Mouse (Mus musculus): ENCODE results near the gene Coro2b. TPM values are rescaled to one million over a fixed set of nuclear protein-coding genes. Genes with fewer than 3 reads are reported as not detected.

Coro2b gene
- polyA plus RNA-seq, 1 experiment = not detected

- no peak overlapping the region for H3K27ac ChIP-seq (ENCODE audit: insufficient read depth, low read depth, low read length)
- TF ChIP-seq CTCF (IDR thresholded peaks at IDR 0.05; ENCODE audit: insufficient read depth, low read depth, low read length) (no peak), POLR2A (IDR thresholded peaks at IDR 0.05; ENCODE audit: insufficient read depth, low read depth, low read length) (no peak)
- 97% methylated on average over 6 of the region's 6 CpGs for WGBS
- peaks cover 23% of the 10 kb centered on the region for H3K4me1 ChIP-seq (ENCODE audit: control insufficient read depth, insufficient read depth, low read length)
- no peak overlapping the region for H3K4me3 ChIP-seq (ENCODE audit: insufficient read depth, low read depth, low read length)
Observed at GRCm38 (mm10) chr9:62421911-62422310, 114.9 kb downstream of the Coro2b start.

- Histone ChIP-seq H3K4me1 (ENCODE audit: control insufficient read depth, insufficient read depth, low read length) (peaks cover 23% of the 10 kb centered on the region), H3K27ac (ENCODE audit: insufficient read depth, low read depth, low read length) (peak overlapping the region; percentile 49; the same call in 1 of the 2 replicates), H3K4me3 (ENCODE audit: insufficient read depth, low read depth, low read length) (peak overlapping the region; percentile 30)
- 0 out of 2 replicates have a peak, but pooled peaks have one; percentile 34 for TF ChIP-seq POLR2A (IDR thresholded peaks at IDR 0.05; ENCODE audit: insufficient read depth, low read depth, low read length)
- TF ChIP-seq CTCF (IDR thresholded peaks at IDR 0.05; ENCODE audit: insufficient read depth, low read depth, low read length) = no peak
- 19% methylated on average over 13 of the region's 13 CpGs for WGBS
Observed at GRCm38 (mm10) chr9:62421027-62421426, 115.8 kb downstream of the Coro2b start.

- Histone ChIP-seq H3K4me1 (ENCODE audit: control insufficient read depth, insufficient read depth, low read length) (peaks cover 25% of the 10 kb centered on the region), H3K27ac (ENCODE audit: insufficient read depth, low read depth, low read length) (peak overlapping the region; percentile 30; the same call in 1 of the 2 replicates), H3K4me3 (ENCODE audit: insufficient read depth, low read depth, low read length) (no peak overlapping the region)
- 53% methylated on average over 10 of the region's 10 CpGs for WGBS
- TF ChIP-seq POLR2A (IDR thresholded peaks at IDR 0.05; ENCODE audit: insufficient read depth, low read depth, low read length) (no peak), CTCF (IDR thresholded peaks at IDR 0.05; ENCODE audit: insufficient read depth, low read depth, low read length) (no peak)
Observed at GRCm38 (mm10) chr9:62420261-62420917, 116.5 kb downstream of the Coro2b start.

GRCm38 (mm10) chr9:62418742-62419141, 118.1 kb downstream of the Coro2b start:
- no peak for TF ChIP-seq POLR2A (IDR thresholded peaks at IDR 0.05; ENCODE audit: insufficient read depth, low read depth, low read length)
- peak; percentile 64; the same call in 1 of the 2 replicates for TF ChIP-seq CTCF (IDR thresholded peaks at IDR 0.05; ENCODE audit: insufficient read depth, low read depth, low read length)
- WGBS = 71% methylated on average over 5 of the region's 5 CpGs
- Histone ChIP-seq H3K4me3 (ENCODE audit: insufficient read depth, low read depth, low read length) (no peak overlapping the region), H3K4me1 (ENCODE audit: control insufficient read depth, insufficient read depth, low read length) (peaks cover 32% of the 10 kb centered on the region), H3K27ac (ENCODE audit: insufficient read depth, low read depth, low read length) (no peak overlapping the region)

GRCm38 (mm10) chr9:62407357-62408146, 129.3 kb downstream of the Coro2b start:
- no peak overlapping the region for H3K4me3 ChIP-seq (ENCODE audit: insufficient read depth, low read depth, low read length)
- WGBS = 84% methylated on average over 5 of the region's 5 CpGs
- no peaks in the 10 kb centered on the region for H3K4me1 ChIP-seq (ENCODE audit: control insufficient read depth, insufficient read depth, low read length)
- TF ChIP-seq POLR2A (IDR thresholded peaks at IDR 0.05; ENCODE audit: insufficient read depth, low read depth, low read length) (no peak), CTCF (IDR thresholded peaks at IDR 0.05; ENCODE audit: insufficient read depth, low read depth, low read length) (no peak)
- H3K27ac ChIP-seq (ENCODE audit: insufficient read depth, low read depth, low read length) = no peak overlapping the region

- Histone ChIP-seq H3K4me1 (ENCODE audit: control insufficient read depth, insufficient read depth, low read length) (no peaks in the 10 kb centered on the region), H3K4me3 (ENCODE audit: insufficient read depth, low read depth, low read length) (no peak overlapping the region), H3K27ac (ENCODE audit: insufficient read depth, low read depth, low read length) (no peak overlapping the region)
- TF ChIP-seq POLR2A (IDR thresholded peaks at IDR 0.05; ENCODE audit: insufficient read depth, low read depth, low read length) (no peak), CTCF (IDR thresholded peaks at IDR 0.05; ENCODE audit: insufficient read depth, low read depth, low read length) (no peak)
- WGBS = 93% methylated on average over 7 of the region's 7 CpGs
Observed at GRCm38 (mm10) chr9:62406423-62407013, 130.3 kb downstream of the Coro2b start.

GRCm38 (mm10) chr9:62401589-62401988, 135.3 kb downstream of the Coro2b start:
- 79% methylated on average over 1 of the region's 1 CpGs for WGBS
- H3K4me3 ChIP-seq (ENCODE audit: insufficient read depth, low read depth, low read length) = no peak overlapping the region
- TF ChIP-seq CTCF (IDR thresholded peaks at IDR 0.05; ENCODE audit: insufficient read depth, low read depth, low read length) = no peak
- no peak for TF ChIP-seq POLR2A (IDR thresholded peaks at IDR 0.05; ENCODE audit: insufficient read depth, low read depth, low read length)
- H3K27ac ChIP-seq (ENCODE audit: insufficient read depth, low read depth, low read length) = no peak overlapping the region
- H3K4me1 ChIP-seq (ENCODE audit: control insufficient read depth, insufficient read depth, low read length) = peaks cover 8% of the 10 kb centered on the region; the same call in 1 of the 2 replicates

- H3K4me1 ChIP-seq (ENCODE audit: control insufficient read depth, insufficient read depth, low read length) = peaks cover 8% of the 10 kb centered on the region; the same call in 1 of the 2 replicates
- no peak for TF ChIP-seq POLR2A (IDR thresholded peaks at IDR 0.05; ENCODE audit: insufficient read depth, low read depth, low read length)
- no peak for TF ChIP-seq CTCF (IDR thresholded peaks at IDR 0.05; ENCODE audit: insufficient read depth, low read depth, low read length)
- no peak overlapping the region for H3K27ac ChIP-seq (ENCODE audit: insufficient read depth, low read depth, low read length)
- WGBS = 58% methylated on average over 11 of the region's 11 CpGs
- no peak overlapping the region for H3K4me3 ChIP-seq (ENCODE audit: insufficient read depth, low read depth, low read length)
Observed at GRCm38 (mm10) chr9:62400531-62401170, 136.2 kb downstream of the Coro2b start.

All from olfactory bulb, adult 2 months (tissue).